Mouse (Mus musculus): ENCODE data around the gene Aunip.

- TF ChIP-seq CTCF (IDR thresholded peaks at IDR 0.05; ENCODE audit: insufficient read depth, low read depth, low read length) (no peak), POLR2A (IDR thresholded peaks at IDR 0.05; ENCODE audit: insufficient read depth, low read depth, low read length) (no peak)
Measured at GRCm38 (mm10) chr4:134517719-134518118, 6.9 kb downstream of the Aunip start.
